In genomic region chr11:115962651-115963412, GRCm38 (mm10) we compare ENCODE assay signal across 19 mouse cellular contexts. TPM values are rescaled to one million over a fixed set of nuclear protein-coding genes. Genes with fewer than 3 reads are reported as not detected.
"Had no signal": no experiment of that assay in that cellular context is flagged by ENCODE, and none has a peak within 500 bp of the region (broad histone marks: within the 10 kb centered on the region; RNA-seq: fewer than 3 reads in every experiment).

No protein-coding gene starts in this region.

- H3K4me3 ChIP-seq: kidney, embryonic 15.5 days; limb, embryonic 12.5 days; limb, embryonic 15.5 days had no signal

- H3K27ac ChIP-seq: kidney, embryonic 15.5 days; limb, embryonic 12.5 days; limb, embryonic 15.5 days; liver, embryonic 14.5 days; macrophage had no signal

- DNase-seq: kidney, postnatal 10 days; kidney, postnatal 36 days; left cerebral cortex, postnatal 4 days; liver, postnatal 0 days; lung, embryonic 14.5 days; midbrain, embryonic 14.5 days; thymus, adult 18-20 months; thymus, postnatal 4 days had no signal

RNA-seq across cellular contexts. Expression of gene Itgb4, which starts 11.7 kb away (rescaled TPM):
- polyA plus RNA-seq: macrophage had no signal

RNA-seq across cellular contexts. Expression of gene Smim6, which starts 51.0 kb away (rescaled TPM):
- total RNA-seq: layer of hippocampus, adult 8-10 months; layer of hippocampus, postnatal 10 days; left cerebral cortex, adult 8-10 months; left cerebral cortex, postnatal 14 days; left cerebral cortex, postnatal 4 days; midbrain, postnatal 0 days had no signal
- polyA plus RNA-seq: macrophage; neural tube, embryonic 11.5 days had no signal
